Mouse (Mus musculus): ENCODE data around the gene Fzd5.

GRCm38 (mm10) chr1:64735781-64736680, 1.5 kb downstream of the Fzd5 start:
- TF ChIP-seq CTCF (IDR thresholded peaks at IDR 0.05; ENCODE audit: extremely low read depth, insufficient read depth, insufficient read length, insufficient replicate concordance) (no peak), POLR2A (IDR thresholded peaks at IDR 0.05; ENCODE audit: low read depth, low read length) (no peak)

Data from spleen, adult 2 months (tissue).